Mouse (Mus musculus) limb, embryonic 11.5 days (tissue): ENCODE measurements around the gene Calcoco1. TPM values are rescaled to one million over a fixed set of nuclear protein-coding genes. Genes with fewer than 3 reads are reported as not detected.

ENCODE experiments used
- ATAC-seq: fragments of 200-750 bp; cut with Nextera tagmentation; 2 replicates; pipeline ENCODE4 v1.8.0; 2017; ENCODE audit warnings: low read depth; ENCODE audit not compliant: insufficient number of reproducible peaks, low FRiP score, low TSS enrichment
- DNase-seq: peaks from one replicate; pipeline ENCODE4 v3.0.0-alpha.2; 2015; ENCODE audit warnings: low spot score
- H3K27ac ChIP-seq: fragments of 300-500 bp; sonication (generic); replicated peaks from 2 replicates; pipeline ENCODE4 v1.5.1; 2014; ENCODE audit warnings: low read depth, mild to moderate bottlenecking, low read length
- H3K27me3 ChIP-seq: fragments of 300-500 bp; sonication (generic); 2 replicates; pipeline ENCODE4 v1.6.1; 2014; ENCODE audit warnings: mild to moderate bottlenecking, low read length, mixed read lengths; ENCODE audit not compliant: control insufficient read depth, insufficient read depth
- H3K36me3 ChIP-seq: fragments of 300-500 bp; sonication (generic); 2 replicates; pipeline ENCODE4 v1.6.1; 2014; ENCODE audit warnings: mild to moderate bottlenecking, low read length, moderate library complexity, mixed read lengths; ENCODE audit not compliant: control insufficient read depth, insufficient read depth
- H3K4me1 ChIP-seq: fragments of 300-500 bp; sonication (generic); 2 replicates; pipeline ENCODE4 v1.6.1; 2014; ENCODE audit warnings: low read length, mixed read lengths; ENCODE audit not compliant: control insufficient read depth, insufficient read depth
- H3K4me2 ChIP-seq: fragments of 300-500 bp; sonication (generic); 2 replicates; pipeline ENCODE4 v1.6.1; 2014; ENCODE audit warnings: low read depth, mild to moderate bottlenecking, moderate library complexity; ENCODE audit not compliant: severe bottlenecking
- H3K4me3 ChIP-seq: fragments of 300-500 bp; sonication (generic); 2 replicates; pipeline ENCODE4 v1.5.1; 2014; ENCODE audit warnings: low read depth, low read length
- H3K9ac ChIP-seq: fragments of 300-500 bp; sonication (generic); 2 replicates; pipeline ENCODE4 v1.6.1; 2014; ENCODE audit warnings: mild to moderate bottlenecking, low read length
- H3K9me3 ChIP-seq: fragments of 300-500 bp; sonication (generic); 2 replicates; pipeline ENCODE4 v1.6.1; 2016; ENCODE audit warnings: low read length; ENCODE audit not compliant: control insufficient read depth
- WGBS: fragments of 180-500 bp; shearing (Covaris S2); extraction: QIAGEN DNeasy Blood & Tissue Kit; methylation state at CpG from one replicate; pipeline ENCODE4 v1.1.7; 2014; 5-methylcytosine and 5-hydroxymethylcytosine counted together
- polyA plus RNA-seq: library from polyadenylated mRNA; unstranded; fragments of >200 nt; fragmentation: Nextera tagmentation; extraction: Ambion mirVana; gene quantifications from 2 replicates; pipeline ENCODE4 v1.2.1, GENCODE M21; 2014

The Calcoco1 gene
- polyA plus RNA-seq, 1 experiment from 2014 or later, result 34.4 TPM

DNA sequence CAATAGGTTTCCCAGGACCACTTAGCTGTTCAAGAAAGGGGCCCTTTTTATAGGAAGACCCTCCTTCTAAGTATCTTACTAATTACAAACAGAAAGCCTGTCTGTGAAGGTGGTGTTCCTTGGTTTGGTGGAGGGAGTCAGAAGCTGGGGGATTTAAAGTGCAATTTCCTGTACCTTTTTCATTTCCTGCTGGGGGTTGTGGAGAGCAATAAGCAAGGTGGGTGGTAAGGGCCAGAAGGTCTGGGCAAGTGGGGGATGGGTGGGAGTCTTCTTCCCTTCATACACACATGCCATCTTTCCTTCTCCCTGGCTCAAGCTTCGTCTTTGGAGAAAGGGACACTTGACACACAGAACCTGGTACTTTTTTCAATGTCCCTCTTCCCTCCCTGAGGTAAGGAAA is 30.2 kb upstream of the Calcoco1 start:
- Histone ChIP-seq H3K4me2 (peak overlapping the region; percentile 20; the same call in 1 of the 2 replicates), H3K27me3 (0 out of 2 replicates have a peak, but pooled peaks cover 5% of the 10 kb centered on the region), H3K4me1 (peaks cover 56% of the 10 kb centered on the region), H3K9me3 (no peaks in the 10 kb centered on the region), H3K9ac (no peak overlapping the region), H3K27ac (peak overlapping the region; percentile 75; the same call in 1 of the 2 replicates), H3K36me3 (no peaks in the 10 kb centered on the region), H3K4me3 (no peak overlapping the region)
- WGBS, result 4% methylated on average over 1 of the region's 1 CpGs
- ATAC-seq (no peak), DNase-seq (peak; percentile 69)

DNA sequence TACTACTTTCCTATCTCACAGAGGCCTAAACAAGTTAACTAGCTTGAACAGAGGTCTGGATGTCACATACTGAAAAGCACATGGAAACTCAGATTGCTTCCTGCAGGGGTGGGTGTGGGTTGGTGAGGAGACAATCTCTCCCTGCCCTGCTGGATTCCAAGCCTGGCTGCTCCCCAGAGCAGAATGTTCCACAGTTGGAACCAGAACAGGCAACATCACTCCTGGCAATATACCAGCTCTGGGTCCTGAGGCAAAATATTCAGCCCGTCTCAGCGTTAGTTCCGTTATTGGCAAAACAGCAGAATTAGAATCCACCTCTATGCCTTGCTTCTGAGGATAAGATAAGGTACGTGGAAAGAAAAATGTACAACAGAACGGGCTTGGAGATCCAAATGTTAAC is 28.3 kb upstream of the Calcoco1 start:
- H3K9me3 ChIP-seq, result no peaks in the 10 kb centered on the region
- H3K27me3 ChIP-seq, result peaks cover 14% of the 10 kb centered on the region; the same call in 1 of the 2 replicates
- H3K9ac ChIP-seq, result no peak overlapping the region
- DNase-seq (no peak), ATAC-seq (no peak)
- H3K27ac ChIP-seq, result no peak overlapping the region
- no peak overlapping the region for H3K4me3 ChIP-seq
- WGBS, result 64% methylated on average over 5 of the region's 5 CpGs
- H3K4me2 ChIP-seq, result no peak overlapping the region
- no peaks in the 10 kb centered on the region for H3K36me3 ChIP-seq
- peaks cover 55% of the 10 kb centered on the region for H3K4me1 ChIP-seq

DNA sequence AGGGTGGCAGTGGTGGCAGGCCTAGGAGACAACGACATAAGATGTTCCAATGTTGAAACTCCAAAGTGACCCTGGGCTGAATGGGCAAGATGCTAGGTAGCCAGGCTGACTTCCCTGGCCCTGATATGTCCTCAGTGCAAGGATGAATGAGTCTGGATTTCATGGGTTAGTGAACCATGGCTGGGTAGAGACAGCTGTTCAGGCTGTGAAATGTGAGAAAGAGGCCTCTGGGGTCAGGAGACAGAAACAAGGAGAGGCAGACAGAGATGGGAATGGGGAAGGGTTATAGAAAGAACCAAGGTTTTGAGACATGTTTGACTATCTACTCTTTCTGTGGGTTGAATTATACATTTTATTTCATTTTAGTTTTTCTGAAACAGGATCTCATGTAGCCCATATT is 27.1 kb upstream of the Calcoco1 start:
- Histone ChIP-seq H3K4me3 (no peak overlapping the region), H3K9me3 (no peaks in the 10 kb centered on the region), H3K9ac (no peak overlapping the region), H3K4me2 (no peak overlapping the region), H3K36me3 (no peaks in the 10 kb centered on the region), H3K27ac (0 out of 2 replicates have a peak overlapping the region, but pooled peaks have one; percentile 12), H3K27me3 (peaks cover 20% of the 10 kb centered on the region; the same call in 1 of the 2 replicates), H3K4me1 (peaks cover 56% of the 10 kb centered on the region)
- WGBS, result 83% methylated on average over 1 of the region's 1 CpGs
- ATAC-seq (no peak), DNase-seq (no peak)

DNA sequence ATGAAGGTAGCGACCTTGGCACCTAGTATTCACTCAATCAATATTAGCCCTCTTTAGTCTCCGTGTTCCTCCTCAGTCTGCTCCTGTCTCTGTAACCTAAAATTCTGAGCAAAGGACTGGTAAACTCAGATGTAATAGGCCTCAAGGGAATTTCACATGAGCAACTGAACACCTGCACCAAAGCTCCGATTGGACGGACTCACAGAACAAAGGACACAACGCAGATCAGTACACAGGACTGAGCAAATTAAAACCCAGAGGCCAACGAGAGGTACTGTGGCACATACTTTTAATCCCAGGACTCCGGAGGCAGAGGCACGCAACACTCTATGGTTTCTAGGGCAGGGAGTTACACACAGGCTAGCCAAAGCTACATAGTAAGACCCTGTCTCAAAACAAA is 25.9 kb upstream of the Calcoco1 start:
- Histone ChIP-seq H3K4me2 (peak overlapping the region; percentile 88), H3K27me3 (peaks cover 28% of the 10 kb centered on the region; the same call in 1 of the 2 replicates), H3K9me3 (no peaks in the 10 kb centered on the region), H3K4me1 (peaks cover 58% of the 10 kb centered on the region), H3K36me3 (no peaks in the 10 kb centered on the region), H3K9ac (peak overlapping the region; percentile 75; the same call in 1 of the 2 replicates), H3K4me3 (no peak overlapping the region), H3K27ac (peak overlapping the region; percentile 92)
- WGBS, result 24% methylated on average over 8 of the region's 8 CpGs
- DNase-seq (peak; percentile 39), ATAC-seq (no peak)

DNA sequence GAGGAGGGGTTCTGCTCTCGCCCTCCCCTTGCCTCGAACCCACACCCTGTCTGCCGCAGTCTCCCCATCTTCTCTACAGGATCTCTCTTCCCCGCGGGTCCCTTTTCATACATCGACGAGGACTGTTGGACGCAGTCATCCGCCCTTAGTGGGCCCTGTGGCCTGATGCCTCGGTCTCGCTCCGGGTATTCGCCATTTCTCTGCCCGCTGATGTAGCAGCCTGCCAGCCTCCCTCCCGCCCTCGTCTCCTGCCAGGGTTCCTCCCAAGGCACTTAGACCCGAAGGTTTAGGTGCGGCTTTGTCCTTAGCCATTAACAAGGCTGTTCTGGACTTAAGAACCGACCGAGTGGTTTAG is 25.3 kb upstream of the Calcoco1 start:
- peak overlapping the region; percentile 92 for H3K27ac ChIP-seq
- no peak for DNase-seq
- peaks cover 53% of the 10 kb centered on the region for H3K4me1 ChIP-seq
- H3K36me3 ChIP-seq, result no peaks in the 10 kb centered on the region
- 2% methylated on average over 20 of the region's 20 CpGs for WGBS
- peak overlapping the region; percentile 75 for H3K9ac ChIP-seq
- H3K4me3 ChIP-seq, result peak overlapping the region; percentile 44
- peaks cover 28% of the 10 kb centered on the region; the same call in 1 of the 2 replicates for H3K27me3 ChIP-seq
- no peak for ATAC-seq
- H3K9me3 ChIP-seq, result no peaks in the 10 kb centered on the region
- peak overlapping the region; percentile 88 for H3K4me2 ChIP-seq

DNA sequence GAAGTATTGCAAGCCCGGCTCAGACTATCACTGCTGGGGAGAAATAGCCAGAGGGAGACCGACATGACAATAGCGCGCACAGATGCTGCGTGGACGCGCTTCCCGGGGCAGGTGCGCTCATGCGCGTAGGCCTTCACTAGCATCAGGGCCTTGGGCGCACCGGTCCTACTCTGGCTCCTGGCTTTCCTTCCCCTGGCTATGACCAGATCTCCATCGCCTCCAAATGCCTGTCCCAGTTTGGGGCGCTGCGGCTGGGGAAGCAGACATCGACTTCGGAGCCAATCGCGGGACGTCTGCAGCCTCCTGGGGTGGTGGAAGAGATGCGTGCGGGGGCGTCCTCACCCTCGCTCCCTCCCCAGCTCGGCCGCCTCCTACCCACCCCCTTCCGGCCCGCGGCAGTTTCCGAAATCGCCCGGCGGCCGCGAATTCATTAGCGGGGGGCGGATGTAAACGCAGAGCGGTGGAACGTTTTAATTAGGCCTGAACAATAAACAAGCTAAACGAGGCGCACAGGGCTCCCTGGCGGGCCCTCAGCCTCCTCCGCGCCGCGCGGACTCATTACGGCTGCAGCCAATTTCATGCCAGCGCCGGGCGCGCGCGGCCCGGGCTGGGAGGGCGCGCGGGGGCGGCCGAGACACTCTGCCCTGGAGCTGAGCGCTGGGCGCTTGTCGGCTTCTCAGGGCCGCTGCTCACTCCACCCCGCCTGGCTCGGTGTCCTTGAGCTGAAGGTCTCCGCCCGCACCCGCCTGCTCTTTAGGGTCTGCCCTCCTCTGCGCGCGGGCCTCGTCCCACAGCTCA is 24.7 kb upstream of the Calcoco1 start:
- under 1% methylated on average over 75 of the region's 75 CpGs for WGBS
- H3K4me2 ChIP-seq, result peak overlapping the region; percentile 88
- DNase-seq (peak; percentile 82), ATAC-seq (peak; percentile 23)
- H3K4me1 ChIP-seq, result peaks cover 48% of the 10 kb centered on the region
- no peaks in the 10 kb centered on the region for H3K9me3 ChIP-seq
- no peaks in the 10 kb centered on the region for H3K36me3 ChIP-seq
- H3K27me3 ChIP-seq, result peaks cover 28% of the 10 kb centered on the region; the same call in 1 of the 2 replicates
- H3K27ac ChIP-seq, result peak overlapping the region; percentile 92
- peak overlapping the region; percentile 44 for H3K4me3 ChIP-seq
- H3K9ac ChIP-seq, result peak overlapping the region; percentile 75

DNA sequence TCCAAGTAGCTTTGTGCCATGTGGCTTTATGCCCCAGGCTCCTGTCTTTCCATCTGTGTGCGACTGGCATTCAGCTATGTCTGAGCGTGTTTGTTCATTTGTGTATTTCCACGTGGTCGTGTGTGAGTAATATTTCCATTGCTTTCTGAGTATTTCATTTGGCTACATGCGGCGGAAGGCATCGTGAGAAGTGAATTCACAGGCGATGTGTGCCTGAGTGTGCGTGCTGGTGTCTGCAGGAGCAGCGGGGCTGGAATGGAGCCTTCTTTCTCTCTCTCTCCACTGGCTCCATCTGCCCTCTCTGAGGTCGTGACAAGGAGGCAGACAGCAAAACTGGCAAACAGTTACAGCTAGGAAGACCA is 24.1 kb upstream of the Calcoco1 start:
- peaks cover 43% of the 10 kb centered on the region for H3K4me1 ChIP-seq

DNA sequence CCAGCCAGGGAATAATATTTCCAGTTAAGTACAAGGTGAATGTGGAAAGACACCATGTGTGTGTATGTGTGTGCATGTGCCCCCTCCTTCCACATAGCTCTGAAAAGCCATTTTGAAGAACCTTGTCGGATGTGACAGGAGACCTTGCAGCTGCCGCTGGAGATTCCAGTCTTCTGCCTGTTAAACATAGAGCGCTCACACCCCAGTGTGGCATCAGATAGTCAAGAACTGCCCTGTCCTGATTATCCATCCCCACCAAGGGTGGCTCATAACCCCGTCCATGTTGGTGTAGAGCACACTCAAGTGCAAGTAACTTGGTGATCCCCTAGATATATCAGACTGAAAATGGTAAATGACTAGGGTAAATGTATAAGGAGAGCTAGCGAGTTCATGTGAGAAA is 23.4 kb upstream of the Calcoco1 start:
- no peak for ATAC-seq
- Histone ChIP-seq H3K9ac (no peak overlapping the region), H3K4me2 (no peak overlapping the region), H3K27ac (no peak overlapping the region), H3K4me1 (peaks cover 38% of the 10 kb centered on the region), H3K36me3 (no peaks in the 10 kb centered on the region), H3K4me3 (no peak overlapping the region), H3K27me3 (peaks cover 28% of the 10 kb centered on the region; the same call in 1 of the 2 replicates), H3K9me3 (no peaks in the 10 kb centered on the region)
- 30% methylated on average over 5 of the region's 5 CpGs for WGBS
- DNase-seq, result no peak

More for the DNA sequence above, 24.1 kb upstream of the Calcoco1 start:
- Histone ChIP-seq H3K27me3 (peaks cover 28% of the 10 kb centered on the region; the same call in 1 of the 2 replicates), H3K27ac (peak overlapping the region; percentile 92), H3K36me3 (no peaks in the 10 kb centered on the region), H3K9me3 (no peaks in the 10 kb centered on the region), H3K4me2 (peak overlapping the region; percentile 88), H3K9ac (peak overlapping the region; percentile 75), H3K4me3 (peak overlapping the region; percentile 44)
- no peak for ATAC-seq
- no peak for DNase-seq
- 14% methylated on average over 11 of the region's 11 CpGs for WGBS
